Mouse (Mus musculus): ENCODE data around the gene Pdha2.

Gene Pdha2

DNA sequence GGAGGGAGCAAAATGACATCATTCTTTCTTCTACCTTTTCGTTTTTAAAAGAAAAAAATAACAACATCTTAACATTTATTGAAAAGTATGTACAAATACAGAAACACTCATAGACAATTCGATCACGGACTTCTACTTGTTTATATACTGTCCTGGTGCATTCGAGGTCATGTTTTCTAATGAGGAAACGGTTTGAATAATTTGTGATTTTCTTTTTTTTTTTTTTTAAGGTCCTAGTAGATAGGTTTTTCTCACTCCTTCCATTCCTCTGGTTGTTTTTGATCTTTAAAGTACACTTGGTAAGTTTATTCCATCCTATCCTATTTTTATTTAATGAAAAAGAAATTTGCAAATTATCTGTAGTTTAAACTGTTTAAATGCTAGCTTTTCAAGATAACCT lies at the start of gene Pdha2:
Gene Pdha2, minus strand, starts transcription at position 101 of the 400 bp plus-strand sequence.
- DNase-seq (ENCODE audit: low spot score in 2 of 2): no peak

DNA sequence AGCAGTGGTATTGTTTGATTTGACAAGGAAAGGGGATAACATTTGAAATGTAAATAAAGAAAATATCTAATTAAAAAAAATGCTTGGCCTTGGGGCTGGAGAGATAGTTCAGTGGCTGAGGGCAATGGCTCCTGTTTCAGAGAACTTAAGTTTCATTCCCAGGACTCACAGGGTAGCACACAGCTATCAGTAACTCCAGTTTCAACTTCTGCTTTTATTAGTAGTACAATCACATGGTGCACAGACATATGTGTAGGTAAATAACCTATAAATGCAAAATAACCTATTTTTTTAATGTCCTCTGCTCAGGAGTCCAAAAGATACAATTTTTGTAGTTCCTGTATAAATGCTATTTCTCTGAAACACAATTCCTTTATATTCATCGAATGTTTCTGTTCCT lies 48.4 kb upstream of the Pdha2 start:
- no peak for DNase-seq (ENCODE audit: low spot score in 2 of 2)

DNA sequence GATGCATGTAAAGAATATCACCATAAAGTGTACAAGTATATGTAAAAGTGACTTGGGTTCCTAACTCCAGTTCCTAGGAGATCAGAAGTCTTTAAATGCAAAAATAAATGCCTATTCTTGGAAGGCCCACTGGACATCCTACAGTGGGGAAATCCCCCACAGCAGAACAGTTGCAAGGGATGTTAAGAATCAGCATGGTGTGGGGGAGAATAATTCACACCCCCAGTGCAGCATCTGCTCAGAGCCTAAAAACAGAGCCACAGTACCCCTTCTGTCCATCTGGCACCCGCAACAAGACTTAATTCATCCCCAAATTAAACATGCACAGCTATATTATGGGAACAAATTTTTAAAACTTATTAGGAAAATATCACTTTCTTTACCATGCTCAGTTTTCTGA lies 39.3 kb upstream of the Pdha2 start:
- DNase-seq (ENCODE audit: low spot score in 2 of 2): no peak

DNA sequence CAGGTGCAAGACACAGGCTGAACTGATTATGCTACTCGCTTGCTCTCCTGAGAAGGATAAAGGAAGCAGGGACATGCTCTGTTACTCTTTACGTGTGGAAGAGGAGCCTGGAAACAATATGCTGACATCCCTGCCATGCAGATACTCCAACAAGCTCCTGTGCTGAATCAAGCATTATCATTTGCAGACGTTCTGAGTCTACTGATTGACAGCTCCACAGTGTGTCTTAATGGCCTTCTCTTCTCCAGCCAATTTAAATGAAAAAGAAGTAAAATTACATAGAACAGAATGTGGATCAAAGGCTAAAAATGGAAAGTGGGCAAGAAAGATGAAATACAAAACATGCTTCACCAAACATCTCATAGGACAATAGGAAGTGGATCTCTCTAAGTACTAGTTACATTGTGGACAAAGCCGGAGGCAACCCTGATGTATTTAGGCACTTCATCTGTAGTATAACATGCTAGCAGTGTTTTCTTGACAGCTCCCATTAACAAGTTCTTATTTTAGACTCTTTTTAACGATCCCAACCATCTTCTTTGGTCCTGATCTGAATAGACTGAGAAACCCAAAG lies 32.7 kb upstream of the Pdha2 start:
- DNase-seq (ENCODE audit: low spot score in 2 of 2): no peak

DNA sequence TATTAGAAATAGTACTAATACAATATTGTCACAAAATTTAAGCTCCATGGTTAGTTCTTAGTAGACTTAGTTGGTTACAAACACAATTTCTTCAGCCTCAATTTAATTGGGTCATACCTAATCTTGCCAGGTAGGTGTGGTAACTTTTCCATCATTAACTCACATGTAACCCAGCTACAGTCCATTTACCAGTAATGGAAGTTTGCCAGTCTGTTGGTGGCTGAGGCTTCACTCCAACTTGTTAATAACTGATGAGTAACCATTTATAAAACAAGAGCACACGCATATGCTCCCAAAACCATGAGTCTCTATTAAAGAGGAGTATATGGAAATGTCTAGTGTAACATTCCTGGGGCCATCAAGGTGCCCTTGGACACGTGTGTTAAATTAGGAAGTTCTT lies 25.9 kb upstream of the Pdha2 start:
- no peak for DNase-seq (ENCODE audit: low spot score in 2 of 2)

DNA sequence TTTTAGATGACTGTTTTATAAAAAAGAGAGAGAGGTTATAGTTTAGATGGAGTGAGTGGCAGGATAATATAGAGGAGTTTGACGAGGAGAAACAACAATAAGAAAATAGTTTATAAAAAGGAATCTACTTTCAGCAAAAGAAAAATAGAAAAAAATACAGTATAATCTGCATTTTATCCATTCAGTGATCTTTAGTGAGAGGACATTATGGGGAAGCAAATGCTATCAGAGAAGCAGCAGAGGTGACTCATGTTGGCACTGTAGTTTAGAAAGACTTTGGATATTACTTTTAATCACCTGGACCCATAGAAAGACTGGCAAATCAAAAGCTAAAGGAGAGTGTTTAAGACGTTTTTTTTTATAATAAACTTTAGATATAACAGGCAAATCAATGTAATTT lies 17.0 kb upstream of the Pdha2 start:
- no peak for DNase-seq (ENCODE audit: low spot score in 2 of 2)

DNA sequence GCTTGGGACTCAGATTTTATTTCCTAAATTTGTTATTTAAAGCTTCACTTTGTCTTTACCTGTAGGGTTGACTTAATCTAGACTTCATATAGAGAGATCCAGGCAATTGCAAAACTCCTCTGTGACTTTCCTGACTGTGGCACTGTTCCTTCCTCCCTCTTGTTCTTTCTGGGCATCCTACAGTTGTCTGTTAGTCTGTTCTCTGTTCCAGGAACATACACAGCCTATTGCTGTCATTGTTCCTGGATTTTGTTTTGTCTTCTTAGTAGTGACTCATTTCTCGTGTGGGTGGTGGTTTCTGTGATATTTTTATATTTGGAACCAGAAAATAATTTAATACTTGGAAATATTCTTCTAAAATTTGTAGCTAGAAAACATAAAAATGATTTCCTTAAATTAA lies 10.2 kb upstream of the Pdha2 start:
- DNase-seq (ENCODE audit: low spot score in 2 of 2): no peak

DNA sequence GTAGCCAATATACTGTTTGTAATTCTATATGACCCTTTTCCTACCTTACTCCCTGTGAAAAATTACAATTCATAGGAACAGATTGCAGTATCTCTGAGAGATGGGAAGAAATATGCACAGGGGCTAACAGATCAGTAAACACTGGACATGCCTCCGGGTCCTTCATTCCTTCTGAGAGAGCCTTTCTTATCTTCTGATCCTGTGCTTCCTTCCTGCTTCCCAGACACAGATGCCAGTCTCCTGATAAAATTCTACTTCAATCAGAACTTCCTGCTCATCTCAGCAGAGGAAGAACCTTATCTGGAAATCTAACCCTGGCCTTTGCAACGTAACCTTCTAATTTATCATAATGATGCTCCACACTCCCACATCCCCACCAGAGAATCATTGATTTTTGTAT lies 6.4 kb upstream of the Pdha2 start:
- no peak for DNase-seq (ENCODE audit: low spot score in 2 of 2)

DNA sequence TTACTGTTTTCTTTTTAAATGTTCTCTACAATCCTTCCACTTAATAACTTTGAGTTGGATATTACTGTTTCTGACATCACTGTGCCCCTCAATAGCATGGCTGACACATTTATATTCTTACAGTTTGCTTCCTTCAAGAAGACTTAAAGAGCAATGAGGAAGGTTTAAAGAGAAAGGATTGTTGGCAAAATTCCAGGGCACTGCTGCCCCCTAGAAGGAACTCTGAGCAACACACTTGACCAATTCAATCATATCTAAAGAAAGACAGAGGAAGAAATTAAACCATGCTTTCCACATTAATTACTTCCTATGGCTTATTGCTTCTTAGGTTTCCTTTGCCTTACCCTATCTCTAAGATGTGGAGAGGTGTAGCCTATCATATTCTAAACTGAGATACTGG lies 4.8 kb upstream of the Pdha2 start:
- DNase-seq (ENCODE audit: low spot score in 2 of 2): no peak

DNA sequence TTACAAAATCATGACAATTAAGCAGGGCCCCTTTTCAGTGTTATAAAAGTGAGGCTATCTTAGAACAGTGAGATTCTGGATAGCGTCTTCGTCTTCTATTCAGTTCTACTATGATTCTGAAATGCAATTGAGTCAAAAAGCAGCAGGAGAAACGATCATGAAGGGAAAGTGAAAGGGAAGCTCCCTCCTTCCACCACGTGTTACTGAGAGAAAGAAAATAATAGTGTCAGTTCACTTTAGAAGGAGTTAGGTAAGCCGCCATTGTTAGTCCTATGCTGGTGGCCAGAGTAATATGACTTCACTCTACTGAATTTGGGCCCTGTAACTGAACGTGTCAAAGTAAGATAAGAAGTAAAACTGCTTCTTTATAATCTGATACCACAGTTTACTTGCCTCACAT lies 4.1 kb upstream of the Pdha2 start:
- DNase-seq (ENCODE audit: low spot score in 2 of 2): no peak

DNA sequence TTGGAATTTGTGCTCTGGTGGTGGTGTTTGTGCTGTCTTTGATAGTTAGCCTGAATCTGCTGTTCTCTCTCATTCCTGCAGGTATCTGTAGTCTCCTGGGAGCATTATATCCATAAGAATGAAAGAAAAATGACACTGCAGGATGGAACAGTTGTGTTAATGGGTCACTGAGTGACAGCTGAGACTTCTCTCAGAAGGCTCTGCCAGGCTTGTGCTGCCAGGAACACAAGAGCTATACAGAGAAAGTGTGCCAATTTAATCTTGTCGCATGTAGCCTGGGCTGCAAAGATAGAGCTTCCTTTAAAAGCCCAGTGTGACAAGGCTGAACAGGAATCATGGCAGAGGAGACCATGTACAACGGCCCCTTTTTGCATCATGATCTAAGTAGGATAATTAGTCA lies 2.6 kb upstream of the Pdha2 start:
- no peak for DNase-seq (ENCODE audit: low spot score in 2 of 2)

DNA sequence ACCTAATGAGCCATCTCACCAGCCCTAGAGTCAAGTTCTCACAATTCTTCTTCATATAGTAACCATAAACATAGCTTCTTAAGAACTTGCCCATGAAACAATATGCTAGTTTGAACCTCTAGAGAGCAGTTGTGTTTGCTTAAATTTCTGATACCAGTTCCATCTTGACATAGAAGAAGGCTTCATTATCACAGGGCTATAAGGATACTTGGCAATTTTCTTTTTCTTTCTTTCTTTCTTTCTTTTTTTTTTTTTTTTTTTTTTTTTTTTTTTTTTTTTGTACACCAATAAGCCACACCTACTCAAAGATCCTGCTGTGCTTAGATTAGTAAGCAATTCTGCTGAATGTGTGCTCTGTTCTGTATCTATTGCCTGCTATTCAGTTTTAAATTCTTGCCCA lies 2.0 kb upstream of the Pdha2 start:
- no peak for DNase-seq (ENCODE audit: low spot score in 2 of 2)

DNA sequence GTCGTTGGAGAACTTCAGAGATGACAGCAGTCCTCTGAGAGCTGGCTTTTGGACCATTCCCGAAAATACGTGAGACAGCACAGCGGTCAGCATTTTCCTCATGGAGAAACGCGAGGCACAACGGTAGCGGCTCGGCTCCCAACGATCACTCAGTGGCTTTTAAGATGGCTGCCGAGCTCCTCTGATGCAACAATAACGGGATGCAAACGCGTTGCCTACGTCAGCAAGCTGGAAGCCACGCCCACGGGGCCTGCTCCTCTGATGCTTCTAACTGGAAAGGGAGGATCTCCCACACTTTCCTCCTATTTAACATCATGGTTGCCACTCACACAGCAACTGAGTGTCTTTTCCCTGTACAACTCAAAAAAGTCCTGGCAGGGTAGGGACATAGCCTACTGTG lies 511 bp downstream of the Pdha2 start:
- no peak for DNase-seq (ENCODE audit: low spot score in 2 of 2)

DNA sequence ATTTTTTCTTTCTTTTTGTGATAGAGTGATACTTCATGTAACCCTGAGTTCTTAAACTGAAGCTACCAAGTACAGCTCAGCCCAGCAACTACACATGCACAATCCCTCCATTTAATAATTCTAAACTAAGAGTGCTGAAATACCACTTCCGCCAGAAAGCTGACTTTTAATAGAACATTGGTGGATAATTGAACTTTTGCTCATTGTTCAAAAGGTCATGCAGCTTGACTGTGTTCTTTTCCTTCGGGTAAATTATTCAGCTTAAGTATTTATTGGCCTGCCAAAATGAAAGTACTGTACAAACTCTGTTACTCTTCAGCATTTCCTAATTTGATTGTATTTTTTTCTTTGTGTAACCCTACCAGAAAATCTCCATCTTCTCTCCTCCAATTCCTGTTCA lies 10.4 kb downstream of the Pdha2 start:
- DNase-seq (ENCODE audit: low spot score in 2 of 2): no peak

DNA sequence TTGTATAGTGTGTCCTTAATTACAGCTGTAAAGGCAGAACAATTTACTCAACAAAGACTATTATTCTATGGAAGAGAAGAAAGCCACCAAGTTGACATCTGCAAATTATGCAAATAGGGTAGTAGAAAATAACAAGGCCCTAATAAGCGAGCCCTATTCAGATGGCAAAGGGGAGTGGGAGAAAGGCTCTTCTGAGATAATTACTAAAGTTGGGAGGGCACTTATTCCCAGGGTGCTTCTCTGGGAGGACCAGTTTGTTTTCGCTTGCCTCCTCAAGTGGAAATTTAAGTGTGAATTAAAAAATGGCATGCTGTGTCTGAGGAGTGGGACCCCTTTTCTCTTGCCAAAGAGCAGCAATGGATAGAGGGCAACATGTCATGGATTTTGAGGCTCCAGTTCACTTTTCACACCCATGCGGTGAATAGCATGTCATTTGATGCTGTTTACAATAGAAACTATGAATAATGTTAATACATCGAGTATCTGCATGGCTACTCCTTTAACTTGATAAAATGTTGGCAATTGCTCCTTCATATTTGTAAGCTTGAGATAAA lies 14.8 kb downstream of the Pdha2 start:
- DNase-seq (ENCODE audit: low spot score in 2 of 2): no peak

DNA sequence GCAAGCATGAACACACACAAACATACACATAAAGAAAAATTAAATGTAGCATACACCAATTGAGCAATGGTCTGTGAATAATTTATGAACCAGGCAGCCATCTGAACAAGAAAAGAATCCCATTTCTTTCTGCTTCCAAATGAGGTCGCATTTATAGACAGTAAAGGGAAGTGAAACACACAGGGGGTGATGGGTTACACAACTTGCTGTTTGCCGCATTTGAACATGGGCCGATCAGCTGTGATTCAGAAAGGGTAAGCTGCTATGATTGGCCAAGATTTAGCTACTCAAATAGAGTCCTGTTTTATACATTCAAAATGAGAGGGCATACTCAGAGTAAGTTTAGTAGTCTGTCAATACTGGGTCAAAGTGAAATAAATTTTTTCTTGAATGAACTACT lies 20.5 kb downstream of the Pdha2 start:
- no peak for DNase-seq (ENCODE audit: low spot score in 2 of 2)

DNA sequence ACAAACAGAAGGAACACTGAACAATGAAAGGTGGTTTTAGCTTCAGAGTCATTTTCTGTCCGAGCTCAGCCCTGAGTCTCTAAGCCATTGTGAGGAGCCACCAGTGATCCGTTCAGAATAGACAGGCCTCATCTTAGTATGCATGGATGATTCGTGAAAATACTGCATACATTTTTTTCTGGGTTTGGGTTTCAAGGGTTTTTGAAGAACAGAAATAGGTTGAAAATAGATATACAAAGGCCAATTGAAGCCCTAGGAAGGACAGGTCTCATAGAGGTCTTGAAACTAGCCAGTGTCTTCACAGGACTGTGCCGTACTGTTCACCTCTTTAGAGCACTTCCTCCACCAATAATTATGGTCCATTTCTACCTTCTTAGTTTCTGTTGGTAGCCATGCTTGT lies 21.7 kb downstream of the Pdha2 start:
- no peak for DNase-seq (ENCODE audit: low spot score in 2 of 2)

DNA sequence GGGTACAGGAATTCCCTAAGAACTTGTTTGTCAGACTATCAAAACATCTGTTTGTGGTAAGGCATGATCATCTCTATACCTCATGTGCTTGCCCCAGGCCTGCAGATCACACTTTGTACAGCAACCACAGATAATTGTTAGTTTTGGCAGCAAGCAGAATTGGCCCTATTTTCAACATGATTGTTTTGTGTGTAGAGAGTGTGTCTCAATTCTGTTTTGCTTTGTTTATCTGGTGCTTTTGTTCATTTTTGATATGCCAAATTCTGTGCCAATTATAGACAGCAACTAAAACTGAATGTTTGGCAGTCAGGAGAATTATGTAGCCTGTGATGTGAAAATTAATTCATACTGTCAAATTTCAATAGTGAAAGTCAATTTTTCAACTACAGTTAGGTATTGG lies 51.2 kb downstream of the Pdha2 start:
- no peak for DNase-seq (ENCODE audit: low spot score in 2 of 2)

All from urinary bladder, postnatal 4 days (tissue).